Mouse (Mus musculus): Measurements from ENCODE around the gene Ruvbl1.

DNA sequence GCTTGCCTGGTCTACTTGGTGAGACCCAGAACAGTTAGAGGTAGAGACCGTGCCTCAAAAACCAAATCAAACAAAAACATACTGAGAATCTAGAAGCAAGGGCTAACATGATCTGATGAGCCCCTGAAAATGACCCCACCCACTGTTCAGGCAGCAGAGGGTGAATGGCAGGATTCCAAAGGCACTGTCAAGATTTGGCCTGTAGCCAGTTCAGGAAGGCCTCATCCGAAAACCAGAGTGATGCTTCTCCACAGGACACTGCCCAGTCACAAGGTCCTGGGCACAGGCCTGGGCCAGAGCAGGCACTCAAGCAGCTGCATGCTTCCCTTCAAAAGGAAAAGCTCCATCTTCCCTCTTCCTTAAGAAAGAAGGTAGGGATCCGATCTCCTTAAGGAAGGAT, 21.8 kb upstream of the Ruvbl1 start:
- TF ChIP-seq CTCF (IDR thresholded peaks at IDR 0.05; ENCODE audit: low read depth) (no peak), EP300 (IDR thresholded peaks at IDR 0.05; ENCODE audit: low read depth) (no peak)
